Comparison of ENCODE assay signal across 12 mouse cellular contexts in the genomic region with DNA sequence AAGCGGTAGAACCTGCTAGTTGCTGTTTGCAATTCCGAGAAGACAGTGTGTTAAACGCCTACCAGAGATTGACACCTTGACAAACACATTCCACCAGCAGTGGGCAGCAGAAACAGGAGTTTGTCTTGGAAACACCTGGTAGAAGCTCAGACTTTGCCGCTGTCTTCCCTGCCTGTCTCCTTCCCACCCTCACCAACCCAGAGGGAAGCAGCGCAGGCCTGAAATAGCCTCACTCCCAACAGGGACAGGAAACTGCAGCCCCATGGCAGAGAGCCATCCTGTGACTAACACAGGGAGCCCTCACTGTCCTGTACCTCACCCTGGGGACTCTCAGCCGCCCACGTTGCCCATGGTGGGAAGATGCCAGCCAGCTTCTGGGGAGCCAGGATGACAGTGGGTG. TPM values are rescaled to one million over a fixed set of nuclear protein-coding genes. Genes with fewer than 3 reads are reported as not detected.
A peak's percentile ranks its signal among the peaks of the same experiment; 100 is the strongest.
DNase-seq lines count a peak whose midpoint lies in the region; ATAC-seq and TF ChIP-seq lines count a peak whose summit lies in the region.
"Had no signal": no experiment of that assay in that cellular context is flagged by ENCODE, and none has a peak within 500 bp of the region (broad histone marks: within the 10 kb centered on the region; RNA-seq: fewer than 3 reads in every experiment).

No protein-coding gene starts in this region.

- no peak for ATAC-seq in activated CD4-positive, CD25-positive, alpha-beta regulatory T cell, adult 4 months

- H3K27ac ChIP-seq in gastrocnemius, adult 2 months = no peak overlapping the region
- H3K27ac ChIP-seq: embryonic facial prominence, embryonic 15.5 days; midbrain, embryonic 12.5 days had no signal

- DNase-seq in gastrocnemius, adult 2 months = peak; percentile 58
- DNase-seq in gastrocnemius, postnatal 4 days (ENCODE audit: low spot score in 2 of 2) = no peak
- peak; percentile 13 for DNase-seq in lung, postnatal 14 days
- no peak for DNase-seq in lung, postnatal 25 days (ENCODE audit: low spot score)
- peak; percentile 73 for DNase-seq in cerebellum, adult 9-10 months
- peak; percentile 19 for DNase-seq in right cerebral cortex, postnatal 25 days
- DNase-seq in spleen, adult 12 weeks (ENCODE audit: low spot score) = no peak
- DNase-seq: thymus, adult 18-20 months had no signal

- H3K4me3 ChIP-seq in gastrocnemius, adult 2 months = no peak overlapping the region
- H3K4me3 ChIP-seq: embryonic facial prominence, embryonic 15.5 days; midbrain, embryonic 12.5 days had no signal

- TF ChIP-seq CTCF in gastrocnemius, adult 2 months (IDR thresholded peaks at IDR 0.05) = no peak

- intact Hi-C loops in gastrocnemius, adult 2 months (cut with DNase I) = no loop called here

RNA-seq across cellular contexts. Expression of a gene that starts 55.5 kb away (rescaled TPM):
- not detected for total RNA-seq in gastrocnemius, adult 2 months (2021)
- total RNA-seq in gastrocnemius, postnatal 4 days (2021) = not detected
- not detected for polyA plus RNA-seq in activated CD4-positive, CD25-positive, alpha-beta regulatory T cell, adult 4 months (2017; shearing (Covaris generic))
- total RNA-seq: layer of hippocampus, adult 18-20 months had no signal
- polyA plus RNA-seq: embryonic facial prominence, embryonic 15.5 days; midbrain, embryonic 12.5 days had no signal

Comparison
In these comparisons a context has a peak if more than half of its experiments do, and no peak if none do; other contexts are left out.
1. DNase-seq: peak in gastrocnemius, adult 2 months (single experiment), lung, postnatal 14 days (single experiment), cerebellum, adult 9-10 months (single experiment) and right cerebral cortex, postnatal 25 days (single experiment); none in gastrocnemius, postnatal 4 days (0 of 2), lung, postnatal 25 days (single experiment) and spleen, adult 12 weeks (single experiment).